Mouse (Mus musculus) neural tube, embryonic 12.5 days (tissue): ENCODE data around the gene Wnk2. TPM values are rescaled to one million over a fixed set of nuclear protein-coding genes. Genes with fewer than 3 reads are reported as not detected.

Experiments used
- ATAC-seq: fragments of 200-750 bp; cut with Nextera tagmentation; 2 replicates; pipeline ENCODE4 v1.8.0; 2017; ENCODE audit warnings: low read depth, mild to moderate bottlenecking, moderate TSS enrichment, moderate library complexity; ENCODE audit not compliant: low FRiP score
- H3K27ac ChIP-seq: fragments of 300-500 bp; sonication (generic); 2 replicates; pipeline ENCODE4 v1.5.1; 2016
- H3K27me3 ChIP-seq: fragments of 300-500 bp; sonication (generic); replicated peaks from 2 replicates; pipeline ENCODE4 v1.6.1; 2016; ENCODE audit warnings: mild to moderate bottlenecking
- H3K36me3 ChIP-seq: fragments of 300-500 bp; sonication (generic); 2 replicates; pipeline ENCODE4 v1.6.1; 2016; ENCODE audit warnings: mild to moderate bottlenecking
- H3K4me1 ChIP-seq: fragments of 300-500 bp; sonication (generic); 2 replicates; pipeline ENCODE4 v1.6.1; 2016
- H3K4me2 ChIP-seq: fragments of 300-500 bp; sonication (generic); replicated peaks from 2 replicates; pipeline ENCODE4 v1.6.1; 2016; ENCODE audit warnings: mild to moderate bottlenecking
- H3K4me3 ChIP-seq: fragments of 300-500 bp; sonication (generic); 2 replicates; pipeline ENCODE4 v1.5.1; 2016
- H3K9ac ChIP-seq: fragments of 300-500 bp; sonication (generic); 2 replicates; pipeline ENCODE4 v1.6.1; 2016; ENCODE audit warnings: mild to moderate bottlenecking
- H3K9me3 ChIP-seq: fragments of 300-500 bp; sonication (generic); 2 replicates; pipeline ENCODE4 v1.6.1; 2016; ENCODE audit warnings: mild to moderate bottlenecking
- WGBS: fragments of 180-500 bp; shearing (Covaris S2); methylation state at CpG from one replicate; pipeline ENCODE4 v1.1.7; 2016; 5-methylcytosine and 5-hydroxymethylcytosine counted together
- polyA plus RNA-seq: library from polyadenylated mRNA; unstranded; fragments of >200 nt; fragmentation: Nextera tagmentation; extraction: Ambion mirVana; gene quantifications from 2 replicates; pipeline ENCODE4 v1.2.1, GENCODE M21; 2016

Gene Wnk2
- polyA plus RNA-seq, 1 experiment from 2014 or later, result 17.2 TPM

GRCm38 (mm10) chr13:49103913-49104312, 43.9 kb downstream of the Wnk2 start:
- Histone ChIP-seq H3K27me3 (no peaks in the 10 kb centered on the region), H3K9ac (no peak overlapping the region), H3K36me3 (peaks cover 19% of the 10 kb centered on the region), H3K4me1 (no peaks in the 10 kb centered on the region), H3K27ac (no peak overlapping the region), H3K4me2 (no peak overlapping the region), H3K4me3 (no peak overlapping the region), H3K9me3 (peaks cover 3% of the 10 kb centered on the region; the same call in 1 of the 2 replicates)
- WGBS, result 90% methylated on average over 1 of the region's 1 CpGs
- ATAC-seq, result no peak

- Histone ChIP-seq H3K27me3 (no peaks in the 10 kb centered on the region), H3K9me3 (peaks cover 3% of the 10 kb centered on the region; the same call in 1 of the 2 replicates), H3K4me2 (no peak overlapping the region), H3K9ac (no peak overlapping the region), H3K36me3 (peaks cover 19% of the 10 kb centered on the region), H3K4me3 (no peak overlapping the region), H3K4me1 (no peaks in the 10 kb centered on the region), H3K27ac (no peak overlapping the region)
- 83% methylated on average over 7 of the region's 7 CpGs for WGBS
- ATAC-seq, result no peak
Observed at GRCm38 (mm10) chr13:49103235-49103634, 44.6 kb downstream of the Wnk2 start.

- Histone ChIP-seq H3K27me3 (no peaks in the 10 kb centered on the region), H3K36me3 (peaks cover 30% of the 10 kb centered on the region), H3K4me1 (no peaks in the 10 kb centered on the region), H3K27ac (no peak overlapping the region), H3K4me3 (no peak overlapping the region), H3K4me2 (no peak overlapping the region), H3K9ac (no peak overlapping the region), H3K9me3 (no peaks in the 10 kb centered on the region)
- 88% methylated on average over 1 of the region's 1 CpGs for WGBS
- no peak for ATAC-seq
Observed at GRCm38 (mm10) chr13:49100417-49100816, 47.4 kb downstream of the Wnk2 start.

GRCm38 (mm10) chr13:49096826-49097225, 51.0 kb downstream of the Wnk2 start:
- Histone ChIP-seq H3K4me3 (no peak overlapping the region), H3K4me1 (no peaks in the 10 kb centered on the region), H3K9ac (no peak overlapping the region), H3K36me3 (peaks cover 59% of the 10 kb centered on the region), H3K4me2 (no peak overlapping the region), H3K27me3 (no peaks in the 10 kb centered on the region), H3K27ac (no peak overlapping the region), H3K9me3 (no peaks in the 10 kb centered on the region)
- 84% methylated on average over 4 of the region's 4 CpGs for WGBS
- no peak for ATAC-seq

GRCm38 (mm10) chr13:49094667-49095066, 53.1 kb downstream of the Wnk2 start:
- Histone ChIP-seq H3K27ac (no peak overlapping the region), H3K27me3 (no peaks in the 10 kb centered on the region), H3K9ac (no peak overlapping the region), H3K9me3 (no peaks in the 10 kb centered on the region), H3K4me3 (no peak overlapping the region), H3K36me3 (peaks cover 70% of the 10 kb centered on the region), H3K4me1 (no peaks in the 10 kb centered on the region), H3K4me2 (no peak overlapping the region)
- no peak for ATAC-seq
- 71% methylated on average over 6 of the region's 6 CpGs for WGBS

- H3K4me2 ChIP-seq, result no peak overlapping the region
- H3K27ac ChIP-seq, result no peak overlapping the region
- no peaks in the 10 kb centered on the region for H3K27me3 ChIP-seq
- H3K4me1 ChIP-seq, result no peaks in the 10 kb centered on the region
- no peak for ATAC-seq
- no peaks in the 10 kb centered on the region for H3K9me3 ChIP-seq
- no peak overlapping the region for H3K4me3 ChIP-seq
- WGBS, result 85% methylated on average over 9 of the region's 9 CpGs
- H3K9ac ChIP-seq, result no peak overlapping the region
- H3K36me3 ChIP-seq, result peaks cover 73% of the 10 kb centered on the region
Observed at GRCm38 (mm10) chr13:49093471-49093891, 54.3 kb downstream of the Wnk2 start.

- Histone ChIP-seq H3K27ac (no peak overlapping the region), H3K9ac (no peak overlapping the region), H3K4me1 (no peaks in the 10 kb centered on the region), H3K27me3 (no peaks in the 10 kb centered on the region), H3K9me3 (no peaks in the 10 kb centered on the region), H3K36me3 (peaks cover 80% of the 10 kb centered on the region), H3K4me3 (no peak overlapping the region), H3K4me2 (no peak overlapping the region)
- 87% methylated on average over 9 of the region's 9 CpGs for WGBS
- no peak for ATAC-seq
Observed at GRCm38 (mm10) chr13:49092596-49092995, 55.2 kb downstream of the Wnk2 start.

- Histone ChIP-seq H3K27ac (no peak overlapping the region), H3K27me3 (no peaks in the 10 kb centered on the region), H3K36me3 (peaks cover 77% of the 10 kb centered on the region), H3K9me3 (no peaks in the 10 kb centered on the region), H3K4me3 (no peak overlapping the region), H3K4me2 (no peak overlapping the region), H3K9ac (no peak overlapping the region), H3K4me1 (no peaks in the 10 kb centered on the region)
- ATAC-seq, result no peak
- 100% methylated on average over 1 of the region's 1 CpGs for WGBS
Observed at GRCm38 (mm10) chr13:49090176-49090575, 57.6 kb downstream of the Wnk2 start.

- H3K27me3 ChIP-seq, result no peaks in the 10 kb centered on the region
- no peak overlapping the region for H3K4me3 ChIP-seq
- peaks cover 78% of the 10 kb centered on the region for H3K36me3 ChIP-seq
- no peak overlapping the region for H3K9ac ChIP-seq
- 0 out of 2 replicates have a peak, but pooled peaks cover 3% of the 10 kb centered on the region for H3K4me1 ChIP-seq
- H3K27ac ChIP-seq, result no peak overlapping the region
- H3K9me3 ChIP-seq, result no peaks in the 10 kb centered on the region
- WGBS, result 91% methylated on average over 6 of the region's 6 CpGs
- no peak for ATAC-seq
- H3K4me2 ChIP-seq, result no peak overlapping the region
Observed at GRCm38 (mm10) chr13:49088874-49089273, 58.9 kb downstream of the Wnk2 start.

- Histone ChIP-seq H3K4me3 (no peak overlapping the region), H3K4me1 (0 out of 2 replicates have a peak, but pooled peaks cover 3% of the 10 kb centered on the region), H3K9me3 (no peaks in the 10 kb centered on the region), H3K27ac (no peak overlapping the region), H3K4me2 (no peak overlapping the region), H3K27me3 (no peaks in the 10 kb centered on the region), H3K9ac (no peak overlapping the region), H3K36me3 (peaks cover 79% of the 10 kb centered on the region)
- ATAC-seq, result no peak
- WGBS, result 81% methylated on average over 7 of the region's 7 CpGs
Observed at GRCm38 (mm10) chr13:49087420-49087819, 60.4 kb downstream of the Wnk2 start.

GRCm38 (mm10) chr13:49086431-49086830, 61.4 kb downstream of the Wnk2 start:
- H3K36me3 ChIP-seq, result peaks cover 78% of the 10 kb centered on the region
- H3K27me3 ChIP-seq, result no peaks in the 10 kb centered on the region
- no peak overlapping the region for H3K4me2 ChIP-seq
- 0 out of 2 replicates have a peak, but pooled peaks cover 3% of the 10 kb centered on the region for H3K4me1 ChIP-seq
- 83% methylated on average over 4 of the region's 4 CpGs for WGBS
- H3K9me3 ChIP-seq, result no peaks in the 10 kb centered on the region
- H3K4me3 ChIP-seq, result no peak overlapping the region
- ATAC-seq, result no peak
- no peak overlapping the region for H3K9ac ChIP-seq
- no peak overlapping the region for H3K27ac ChIP-seq

- Histone ChIP-seq H3K9ac (no peak overlapping the region), H3K27me3 (no peaks in the 10 kb centered on the region), H3K9me3 (no peaks in the 10 kb centered on the region), H3K27ac (no peak overlapping the region), H3K36me3 (peaks cover 72% of the 10 kb centered on the region), H3K4me2 (no peak overlapping the region), H3K4me3 (no peak overlapping the region), H3K4me1 (0 out of 2 replicates have a peak, but pooled peaks cover 3% of the 10 kb centered on the region)
- WGBS, result 94% methylated on average over 9 of the region's 9 CpGs
- no peak for ATAC-seq
Observed at GRCm38 (mm10) chr13:49085211-49085610, 62.6 kb downstream of the Wnk2 start.

- peaks cover 68% of the 10 kb centered on the region for H3K36me3 ChIP-seq
- no peak overlapping the region for H3K9ac ChIP-seq
- H3K27me3 ChIP-seq, result no peaks in the 10 kb centered on the region
- no peak overlapping the region for H3K4me2 ChIP-seq
- H3K4me3 ChIP-seq, result no peak overlapping the region
- no peak for ATAC-seq
- no peaks in the 10 kb centered on the region for H3K9me3 ChIP-seq
- no peak overlapping the region for H3K27ac ChIP-seq
- WGBS, result 79% methylated on average over 4 of the region's 4 CpGs
- H3K4me1 ChIP-seq, result 0 out of 2 replicates have a peak, but pooled peaks cover 3% of the 10 kb centered on the region
Observed at GRCm38 (mm10) chr13:49084781-49085180, 63.0 kb downstream of the Wnk2 start.
